Mouse (Mus musculus): ENCODE measurements around the gene Runx3. TPM values are rescaled to one million over a fixed set of nuclear protein-coding genes. Genes with fewer than 3 reads are reported as not detected.

Gene Runx3
- total and polyA plus RNA-seq, 2 experiments, result under 0.01 to 0.18 TPM

- no peak overlapping the region for H3K27ac ChIP-seq (replicated peaks; ENCODE audit: insufficient read depth, low read depth, low read length)
- DNase-seq (ENCODE audit: extremely low read depth, low read depth, low spot score), result no peak
- no peaks in the 10 kb centered on the region for H3K27me3 ChIP-seq (ENCODE audit: control insufficient read depth, insufficient read depth, low read length)
Observed at GRCm38 (mm10) chr4:135103800-135104199, 16.7 kb upstream of the Runx3 start.

GRCm38 (mm10) chr4:135106968-135107367 lies 13.5 kb upstream of the Runx3 start:
- no peak for DNase-seq (ENCODE audit: extremely low read depth, low read depth, low spot score)
- no peak overlapping the region for H3K4me3 ChIP-seq (ENCODE audit: insufficient read depth, low read depth, low read length)
- H3K79me2 ChIP-seq (ENCODE audit: control insufficient read depth, insufficient read depth, low read length), result no peaks in the 10 kb centered on the region
- 50% methylated on average over 4 of the region's 4 CpGs for WGBS
- H3K27me3 ChIP-seq (ENCODE audit: control insufficient read depth, insufficient read depth, low read length), result no peaks in the 10 kb centered on the region; the same call in 1 of the 2 replicates
- no peaks in the 10 kb centered on the region for H3K36me3 ChIP-seq (ENCODE audit: control insufficient read depth, insufficient read depth, low read length)
- H3K4me1 ChIP-seq (ENCODE audit: control insufficient read depth, insufficient read depth, low read length), result no peaks in the 10 kb centered on the region
- TF ChIP-seq CTCF (IDR thresholded peaks at IDR 0.05; ENCODE audit: low read depth, low read length), result no peak
- TF ChIP-seq POLR2A (IDR thresholded peaks at IDR 0.05; ENCODE audit: extremely low read depth, insufficient read depth, low read length), result no peak
- no peak overlapping the region for H3K27ac ChIP-seq (replicated peaks; ENCODE audit: insufficient read depth, low read depth, low read length)
- H3K9ac ChIP-seq (ENCODE audit: low read depth, low read length), result no peak overlapping the region

More at GRCm38 (mm10) chr4:135103800-135104199, 16.7 kb upstream of the Runx3 start:
- H3K4me1 ChIP-seq (ENCODE audit: control insufficient read depth, insufficient read depth, low read length), result no peaks in the 10 kb centered on the region
- WGBS, result 23% methylated on average over 5 of the region's 5 CpGs
- TF ChIP-seq POLR2A (IDR thresholded peaks at IDR 0.05; ENCODE audit: extremely low read depth, insufficient read depth, low read length) (no peak), CTCF (IDR thresholded peaks at IDR 0.05; ENCODE audit: low read depth, low read length) (no peak)
- no peaks in the 10 kb centered on the region for H3K36me3 ChIP-seq (ENCODE audit: control insufficient read depth, insufficient read depth, low read length)
- no peak overlapping the region for H3K9ac ChIP-seq (ENCODE audit: low read depth, low read length)
- H3K79me2 ChIP-seq (ENCODE audit: control insufficient read depth, insufficient read depth, low read length), result no peaks in the 10 kb centered on the region
- H3K4me3 ChIP-seq (ENCODE audit: insufficient read depth, low read depth, low read length), result no peak overlapping the region

DNA sequence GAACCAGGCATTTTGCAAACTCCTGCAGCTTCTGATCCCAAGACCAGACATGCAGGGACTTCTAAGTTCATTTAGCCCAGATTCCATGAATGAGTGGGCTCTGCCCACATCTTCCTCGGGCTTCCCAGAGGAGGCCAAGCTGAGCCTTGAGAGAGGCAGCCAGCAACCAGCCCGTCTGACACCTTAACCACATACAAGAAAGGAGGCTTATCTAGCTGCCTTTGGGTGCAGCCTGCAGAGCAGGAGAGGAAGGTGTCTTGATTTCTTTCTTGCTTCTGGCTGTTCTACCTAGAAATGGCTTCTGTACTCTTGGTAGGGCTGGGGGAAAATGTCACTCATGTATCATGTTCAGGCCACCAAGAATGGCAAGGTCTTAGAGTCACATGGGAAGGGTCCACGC lies 11.8 kb upstream of the Runx3 start:
- peaks cover 2% of the 10 kb centered on the region; the same call in 1 of the 2 replicates for H3K27me3 ChIP-seq (ENCODE audit: control insufficient read depth, insufficient read depth, low read length)
- TF ChIP-seq POLR2A (IDR thresholded peaks at IDR 0.05; ENCODE audit: extremely low read depth, insufficient read depth, low read length), result no peak
- TF ChIP-seq CTCF (IDR thresholded peaks at IDR 0.05; ENCODE audit: low read depth, low read length), result no peak
- H3K9ac ChIP-seq (ENCODE audit: low read depth, low read length), result no peak overlapping the region
- H3K4me1 ChIP-seq (ENCODE audit: control insufficient read depth, insufficient read depth, low read length), result no peaks in the 10 kb centered on the region
- DNase-seq (ENCODE audit: extremely low read depth, low read depth, low spot score), result no peak
- 63% methylated on average over 3 of the region's 3 CpGs for WGBS
- H3K79me2 ChIP-seq (ENCODE audit: control insufficient read depth, insufficient read depth, low read length), result no peaks in the 10 kb centered on the region
- no peak overlapping the region for H3K27ac ChIP-seq (replicated peaks; ENCODE audit: insufficient read depth, low read depth, low read length)
- no peak overlapping the region for H3K4me3 ChIP-seq (ENCODE audit: insufficient read depth, low read depth, low read length)
- no peaks in the 10 kb centered on the region for H3K36me3 ChIP-seq (ENCODE audit: control insufficient read depth, insufficient read depth, low read length)

- no peak overlapping the region for H3K9ac ChIP-seq (ENCODE audit: low read depth, low read length)
- no peak overlapping the region for H3K27ac ChIP-seq (replicated peaks; ENCODE audit: insufficient read depth, low read depth, low read length)
- H3K4me3 ChIP-seq (ENCODE audit: insufficient read depth, low read depth, low read length), result no peak overlapping the region
- TF ChIP-seq POLR2A (IDR thresholded peaks at IDR 0.05; ENCODE audit: extremely low read depth, insufficient read depth, low read length) (no peak), CTCF (IDR thresholded peaks at IDR 0.05; ENCODE audit: low read depth, low read length) (no peak)
- H3K36me3 ChIP-seq (ENCODE audit: control insufficient read depth, insufficient read depth, low read length), result no peaks in the 10 kb centered on the region
- WGBS, result 94% methylated on average over 8 of the region's 8 CpGs
- H3K4me1 ChIP-seq (ENCODE audit: control insufficient read depth, insufficient read depth, low read length), result no peaks in the 10 kb centered on the region
- H3K79me2 ChIP-seq (ENCODE audit: control insufficient read depth, insufficient read depth, low read length), result no peaks in the 10 kb centered on the region
- peaks cover 2% of the 10 kb centered on the region; the same call in 1 of the 2 replicates for H3K27me3 ChIP-seq (ENCODE audit: control insufficient read depth, insufficient read depth, low read length)
- no peak for DNase-seq (ENCODE audit: extremely low read depth, low read depth, low spot score)
Observed at GRCm38 (mm10) chr4:135113656-135114055, 6.8 kb upstream of the Runx3 start.

GRCm38 (mm10) chr4:135114301-135114700 lies 6.2 kb upstream of the Runx3 start:
- Histone ChIP-seq H3K9ac (ENCODE audit: low read depth, low read length) (no peak overlapping the region), H3K27ac (replicated peaks; ENCODE audit: insufficient read depth, low read depth, low read length) (no peak overlapping the region), H3K4me1 (ENCODE audit: control insufficient read depth, insufficient read depth, low read length) (no peaks in the 10 kb centered on the region), H3K79me2 (ENCODE audit: control insufficient read depth, insufficient read depth, low read length) (no peaks in the 10 kb centered on the region), H3K27me3 (ENCODE audit: control insufficient read depth, insufficient read depth, low read length) (peaks cover 2% of the 10 kb centered on the region; the same call in 1 of the 2 replicates), H3K36me3 (ENCODE audit: control insufficient read depth, insufficient read depth, low read length) (no peaks in the 10 kb centered on the region), H3K4me3 (ENCODE audit: insufficient read depth, low read depth, low read length) (no peak overlapping the region)
- TF ChIP-seq POLR2A (IDR thresholded peaks at IDR 0.05; ENCODE audit: extremely low read depth, insufficient read depth, low read length) (no peak), CTCF (IDR thresholded peaks at IDR 0.05; ENCODE audit: low read depth, low read length) (no peak)
- no peak for DNase-seq (ENCODE audit: extremely low read depth, low read depth, low spot score)
- 86% methylated on average over 10 of the region's 10 CpGs for WGBS

GRCm38 (mm10) chr4:135115426-135116170 lies 4.9 kb upstream of the Runx3 start:
- no peaks in the 10 kb centered on the region for H3K36me3 ChIP-seq (ENCODE audit: control insufficient read depth, insufficient read depth, low read length)
- TF ChIP-seq POLR2A (IDR thresholded peaks at IDR 0.05; ENCODE audit: extremely low read depth, insufficient read depth, low read length) (no peak), CTCF (IDR thresholded peaks at IDR 0.05; ENCODE audit: low read depth, low read length) (no peak)

More at GRCm38 (mm10) chr4:135115426-135116170, 4.9 kb upstream of the Runx3 start:
- WGBS, result 46% methylated on average over 14 of the region's 14 CpGs
- Histone ChIP-seq H3K27ac (replicated peaks; ENCODE audit: insufficient read depth, low read depth, low read length) (no peak overlapping the region), H3K4me3 (ENCODE audit: insufficient read depth, low read depth, low read length) (no peak overlapping the region), H3K9ac (ENCODE audit: low read depth, low read length) (no peak overlapping the region), H3K4me1 (ENCODE audit: control insufficient read depth, insufficient read depth, low read length) (no peaks in the 10 kb centered on the region), H3K79me2 (ENCODE audit: control insufficient read depth, insufficient read depth, low read length) (no peaks in the 10 kb centered on the region), H3K27me3 (ENCODE audit: control insufficient read depth, insufficient read depth, low read length) (peaks cover 2% of the 10 kb centered on the region; the same call in 1 of the 2 replicates)
- no peak for DNase-seq (ENCODE audit: extremely low read depth, low read depth, low spot score)

All from liver, adult 2 months (tissue).